Mouse (Mus musculus): ENCODE measurements around the gene Snap91. TPM values are rescaled to one million over a fixed set of nuclear protein-coding genes. Genes with fewer than 3 reads are reported as not detected.

Snap91 gene
- polyA plus RNA-seq, 1 experiment from 2014 or later, result 1.1 TPM

DNA sequence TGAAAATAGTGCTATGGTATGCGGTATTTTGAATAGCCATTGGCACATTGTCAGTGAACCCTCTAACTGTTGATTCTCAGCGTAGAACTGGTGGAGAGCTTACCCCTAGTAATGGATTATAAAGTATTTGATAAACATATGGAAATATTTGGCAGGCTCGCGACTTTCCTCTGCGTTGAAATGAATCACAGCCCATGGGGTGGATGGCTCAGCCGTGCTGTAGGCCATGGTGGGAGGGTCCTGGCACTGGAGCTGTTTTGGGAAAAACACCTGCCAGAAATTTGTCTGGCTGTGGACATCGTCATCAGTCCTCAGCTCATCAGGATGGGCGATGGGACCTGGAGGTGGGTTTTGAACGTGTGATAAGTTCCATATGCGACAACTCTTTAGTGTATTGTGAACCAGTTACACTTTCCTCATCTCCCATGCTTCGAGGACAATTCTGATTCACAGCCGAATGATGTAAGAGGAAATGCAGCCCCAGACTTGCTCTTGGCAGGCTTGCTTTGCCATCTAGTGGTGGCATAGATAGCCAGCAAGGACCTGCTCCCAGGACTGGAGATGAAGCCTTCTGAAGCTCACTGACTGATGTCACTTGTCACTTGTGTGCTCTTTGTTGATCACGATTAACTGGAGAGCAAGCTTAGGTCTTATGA is 134.4 kb downstream of the Snap91 start:
- WGBS, result 14% methylated on average over 13 of the region's 13 CpGs

DNA sequence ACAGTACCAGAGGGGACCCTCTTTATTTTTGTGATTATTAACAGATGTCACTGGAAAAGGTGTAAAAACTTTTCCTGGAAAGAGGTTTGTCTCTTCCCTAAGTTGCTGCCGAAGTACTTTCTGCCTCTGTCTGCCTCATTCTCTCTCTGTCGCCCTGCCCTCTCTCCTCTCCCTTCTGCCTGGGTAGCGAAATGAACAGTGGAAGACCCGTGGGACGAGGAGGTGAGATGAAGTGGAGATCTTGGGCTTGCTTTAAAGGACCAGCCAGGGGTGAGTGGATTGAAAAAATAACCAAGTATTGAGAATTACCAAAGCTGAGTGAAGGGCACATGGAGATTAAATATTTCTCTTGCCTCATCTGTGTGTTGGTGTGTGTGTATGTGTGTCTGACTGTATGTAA is 136.4 kb downstream of the Snap91 start:
- Histone ChIP-seq H3K4me2 (peak overlapping the region; percentile 68), H3K9me3 (ENCODE audit: low read depth, low read length) (no peaks in the 10 kb centered on the region), H3K27me3 (ENCODE audit: insufficient read depth, low read length) (peaks cover 3% of the 10 kb centered on the region; the same call in 1 of the 2 replicates), H3K36me3 (ENCODE audit: insufficient read depth) (no peaks in the 10 kb centered on the region), H3K9ac (peak overlapping the region; percentile 54), H3K4me1 (ENCODE audit: insufficient read depth) (peaks cover 6% of the 10 kb centered on the region), H3K27ac (ENCODE audit: low read depth) (no peak overlapping the region), H3K4me3 (ENCODE audit: low read depth, low read length) (peak overlapping the region; percentile 44)
- DNase-seq (no peak), ATAC-seq (ENCODE audit: insufficient read depth) (no peak)
- WGBS, result 20% methylated on average over 5 of the region's 5 CpGs
- TF ChIP-seq CTCF (IDR thresholded peaks at IDR 0.05; ENCODE audit: low read depth), result no peak

More for the DNA sequence above, 134.4 kb downstream of the Snap91 start:
- no peak overlapping the region for H3K27ac ChIP-seq (ENCODE audit: low read depth)
- ATAC-seq (ENCODE audit: insufficient read depth) (peak; percentile 84), DNase-seq (peak; percentile 92)
- H3K4me2 ChIP-seq, result peak overlapping the region; percentile 31; the same call in 1 of the 2 replicates
- H3K9me3 ChIP-seq (ENCODE audit: low read depth, low read length), result no peaks in the 10 kb centered on the region
- TF ChIP-seq CTCF (IDR thresholded peaks at IDR 0.05; ENCODE audit: low read depth), result peak; percentile 95
- H3K4me1 ChIP-seq (ENCODE audit: insufficient read depth), result peaks cover 6% of the 10 kb centered on the region
- H3K4me3 ChIP-seq (ENCODE audit: low read depth, low read length), result no peak overlapping the region
- H3K27me3 ChIP-seq (ENCODE audit: insufficient read depth, low read length), result peaks cover 3% of the 10 kb centered on the region; the same call in 1 of the 2 replicates
- no peak overlapping the region for H3K9ac ChIP-seq
- no peaks in the 10 kb centered on the region for H3K36me3 ChIP-seq (ENCODE audit: insufficient read depth)

DNA sequence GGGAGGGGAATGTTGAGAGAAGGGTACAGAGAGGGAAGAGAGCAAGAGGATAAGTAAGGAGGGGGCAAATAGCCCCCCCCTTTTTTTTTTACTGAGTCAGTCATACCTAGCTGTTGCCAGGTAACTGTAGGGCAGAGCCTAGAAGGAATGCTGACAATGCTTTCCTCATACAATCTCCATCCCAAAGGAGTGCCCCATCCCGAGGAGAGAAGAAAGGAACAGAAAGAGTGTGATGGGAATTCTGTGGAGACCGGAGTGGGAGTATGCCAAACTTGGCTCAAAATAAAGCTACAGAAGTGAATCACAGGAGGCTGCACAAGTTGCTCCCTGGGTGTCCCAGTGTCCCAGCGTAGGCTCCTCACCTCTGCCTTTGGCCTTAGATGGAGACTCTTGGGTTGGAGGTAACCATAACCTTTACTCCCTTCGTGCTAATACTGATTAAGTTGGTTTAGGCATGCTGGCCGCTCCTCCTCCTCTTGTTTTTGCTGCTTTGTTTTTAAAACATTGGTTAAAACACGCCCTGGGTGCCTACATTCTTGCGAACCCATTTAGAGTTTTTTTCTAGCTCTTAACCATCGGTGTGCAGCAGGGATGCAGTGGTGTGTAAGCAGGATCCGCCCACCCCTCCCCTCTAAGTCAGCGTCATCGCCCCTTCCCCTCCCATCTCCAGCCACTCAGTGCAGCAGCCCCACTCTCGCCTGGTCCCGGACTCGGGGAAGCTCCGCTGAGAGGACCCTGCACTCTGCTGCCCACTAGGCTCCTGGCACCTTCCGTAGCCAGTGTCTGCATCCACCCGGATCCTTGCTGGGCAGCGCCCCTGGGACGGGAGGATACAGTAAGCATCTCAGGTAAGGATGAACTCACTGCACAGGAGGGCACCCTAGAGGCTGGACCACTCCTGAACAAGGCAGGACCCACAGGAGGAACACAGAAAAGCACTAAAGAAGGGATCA is 137.2 kb downstream of the Snap91 start, which contains the start of gene Prss35:
Gene Prss35 (plus strand): TSS at position 691 of the 953 bp plus-strand sequence.
- H3K4me3 ChIP-seq (ENCODE audit: low read depth, low read length), result peak within 1 kb of the TSS; percentile 44
- H3K36me3 ChIP-seq (ENCODE audit: insufficient read depth), result no peaks in the 10 kb centered on the region
- peaks cover 3% of the 10 kb centered on the region; the same call in 1 of the 2 replicates for H3K27me3 ChIP-seq (ENCODE audit: insufficient read depth, low read length)
- peak; percentile 32; the same call in 1 of the 2 replicates for TF ChIP-seq CTCF (IDR thresholded peaks at IDR 0.05; ENCODE audit: low read depth)
- peaks cover 6% of the 10 kb centered on the region for H3K4me1 ChIP-seq (ENCODE audit: insufficient read depth)
- peak within 1 kb of the TSS; percentile 68 for H3K4me2 ChIP-seq
- no peaks in the 10 kb centered on the region for H3K9me3 ChIP-seq (ENCODE audit: low read depth, low read length)
- ATAC-seq (ENCODE audit: insufficient read depth) (peak; percentile 65), DNase-seq (peak; percentile 65)
- peak within 1 kb of the TSS; percentile 12; the same call in 1 of the 2 replicates for H3K27ac ChIP-seq (ENCODE audit: low read depth)
- H3K9ac ChIP-seq, result peak within 1 kb of the TSS; percentile 54
- 4% methylated on average over 19 of the region's 19 CpGs for WGBS

DNA sequence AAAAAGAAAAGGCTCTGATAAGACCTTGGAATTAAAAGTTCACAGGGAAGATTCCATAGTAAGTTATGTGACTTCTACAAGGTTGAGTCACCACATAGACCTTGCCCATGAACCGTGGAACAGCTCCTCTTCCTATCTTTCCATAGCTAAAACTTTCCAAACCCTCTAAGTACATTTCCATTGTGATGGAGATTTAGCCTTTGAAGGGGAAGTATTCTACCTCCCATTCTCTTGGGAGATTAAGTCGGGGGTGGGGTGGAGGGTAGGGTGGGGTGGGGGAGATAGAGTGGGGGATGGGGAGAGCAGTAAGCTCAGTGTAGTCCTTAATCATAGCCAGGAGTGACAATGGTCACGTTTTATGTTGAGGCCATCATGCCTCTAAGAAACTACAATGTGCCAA is 140.5 kb downstream of the Snap91 start:
- no peak overlapping the region for H3K27ac ChIP-seq (ENCODE audit: low read depth)
- ATAC-seq (ENCODE audit: insufficient read depth), result no peak
- WGBS, result 43% methylated on average over 3 of the region's 3 CpGs

DNA sequence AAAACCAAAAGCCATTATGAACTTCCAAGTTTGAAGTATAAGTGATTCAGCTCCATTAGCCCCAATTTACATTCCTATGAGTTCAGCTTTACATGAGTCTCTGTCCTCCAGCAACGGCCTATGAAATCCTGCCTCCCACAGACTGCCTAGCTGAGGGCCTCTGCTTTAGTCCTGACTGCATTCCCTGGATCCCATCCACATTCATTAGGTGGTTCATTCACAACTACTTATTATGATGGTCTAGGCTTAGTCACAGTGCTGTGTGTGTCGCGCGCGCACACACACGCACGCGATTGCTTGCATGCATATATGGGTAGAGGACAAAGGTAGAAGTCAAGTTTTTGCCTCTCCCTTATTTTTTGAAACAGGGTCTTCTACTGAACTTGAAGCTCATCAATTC is 141.7 kb downstream of the Snap91 start:
- TF ChIP-seq CTCF (IDR thresholded peaks at IDR 0.05; ENCODE audit: low read depth), result no peak
- Histone ChIP-seq H3K27ac (ENCODE audit: low read depth) (no peak overlapping the region), H3K27me3 (ENCODE audit: insufficient read depth, low read length) (no peaks in the 10 kb centered on the region), H3K4me2 (no peak overlapping the region), H3K4me3 (ENCODE audit: low read depth, low read length) (no peak overlapping the region), H3K4me1 (ENCODE audit: insufficient read depth) (peaks cover 6% of the 10 kb centered on the region), H3K36me3 (ENCODE audit: insufficient read depth) (no peaks in the 10 kb centered on the region), H3K9ac (no peak overlapping the region), H3K9me3 (ENCODE audit: low read depth, low read length) (no peaks in the 10 kb centered on the region)
- WGBS, result 90% methylated on average over 8 of the region's 8 CpGs
- ATAC-seq (ENCODE audit: insufficient read depth) (no peak), DNase-seq (no peak)

More for the DNA sequence above, 140.5 kb downstream of the Snap91 start:
- H3K9ac ChIP-seq, result no peak overlapping the region
- H3K4me3 ChIP-seq (ENCODE audit: low read depth, low read length), result no peak overlapping the region
- peaks cover 3% of the 10 kb centered on the region; the same call in 1 of the 2 replicates for H3K27me3 ChIP-seq (ENCODE audit: insufficient read depth, low read length)
- H3K4me1 ChIP-seq (ENCODE audit: insufficient read depth), result peaks cover 6% of the 10 kb centered on the region
- H3K4me2 ChIP-seq, result no peak overlapping the region
- no peaks in the 10 kb centered on the region for H3K9me3 ChIP-seq (ENCODE audit: low read depth, low read length)
- H3K36me3 ChIP-seq (ENCODE audit: insufficient read depth), result no peaks in the 10 kb centered on the region
- DNase-seq, result no peak
- no peak for TF ChIP-seq CTCF (IDR thresholded peaks at IDR 0.05; ENCODE audit: low read depth)

DNA sequence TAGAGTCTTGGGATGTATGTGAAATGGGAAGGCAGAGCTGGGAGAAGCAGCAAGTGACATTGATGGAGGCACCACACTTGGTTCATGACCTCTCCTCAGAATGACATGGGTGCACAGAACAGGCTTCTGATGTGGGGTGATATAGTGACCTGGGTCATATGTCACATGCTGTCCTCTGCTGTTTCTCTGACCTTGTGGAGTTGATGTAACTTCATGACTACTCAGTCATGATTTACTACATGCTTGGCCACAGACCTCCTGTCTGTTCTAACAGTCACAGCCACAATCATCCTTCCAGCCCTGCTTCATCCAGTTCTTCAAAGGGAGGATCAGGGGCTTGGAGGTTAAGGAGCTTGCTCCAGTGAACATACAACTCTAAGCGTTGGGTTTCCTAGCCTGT is 142.4 kb downstream of the Snap91 start:
- 77% methylated on average over 1 of the region's 1 CpGs for WGBS
- H3K4me2 ChIP-seq, result no peak overlapping the region
- peaks cover 3% of the 10 kb centered on the region for H3K4me1 ChIP-seq (ENCODE audit: insufficient read depth)
- ATAC-seq (ENCODE audit: insufficient read depth), result no peak
- no peak overlapping the region for H3K4me3 ChIP-seq (ENCODE audit: low read depth, low read length)
- H3K27ac ChIP-seq (ENCODE audit: low read depth), result no peak overlapping the region
- no peaks in the 10 kb centered on the region for H3K9me3 ChIP-seq (ENCODE audit: low read depth, low read length)
- H3K27me3 ChIP-seq (ENCODE audit: insufficient read depth, low read length), result no peaks in the 10 kb centered on the region
- DNase-seq, result no peak
- H3K9ac ChIP-seq, result no peak overlapping the region
- H3K36me3 ChIP-seq (ENCODE audit: insufficient read depth), result no peaks in the 10 kb centered on the region
- no peak for TF ChIP-seq CTCF (IDR thresholded peaks at IDR 0.05; ENCODE audit: low read depth)

DNA sequence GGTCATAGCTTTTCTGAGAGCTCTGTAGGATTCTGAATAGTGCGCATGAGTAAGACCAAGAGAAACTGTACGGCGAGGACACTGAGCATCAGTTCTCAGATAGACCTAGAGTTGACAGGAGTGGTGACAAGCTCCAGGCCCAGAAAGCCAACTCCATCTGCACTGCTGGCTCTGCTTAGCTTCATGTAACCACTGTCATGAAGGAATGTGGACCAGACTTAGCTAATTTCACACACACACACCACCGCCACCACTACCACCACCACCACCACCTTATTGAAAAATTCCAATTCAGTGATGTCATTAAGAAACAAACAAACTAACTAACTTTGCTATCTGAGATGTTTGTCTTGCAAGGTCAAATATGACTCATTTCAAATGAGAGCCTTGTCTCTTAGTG is 143.5 kb downstream of the Snap91 start:
- Histone ChIP-seq H3K4me1 (ENCODE audit: insufficient read depth) (no peaks in the 10 kb centered on the region), H3K9me3 (ENCODE audit: low read depth, low read length) (no peaks in the 10 kb centered on the region), H3K36me3 (ENCODE audit: insufficient read depth) (no peaks in the 10 kb centered on the region), H3K4me2 (no peak overlapping the region), H3K4me3 (ENCODE audit: low read depth, low read length) (no peak overlapping the region), H3K27me3 (ENCODE audit: insufficient read depth, low read length) (no peaks in the 10 kb centered on the region), H3K27ac (ENCODE audit: low read depth) (no peak overlapping the region), H3K9ac (no peak overlapping the region)
- no peak for TF ChIP-seq CTCF (IDR thresholded peaks at IDR 0.05; ENCODE audit: low read depth)
- ATAC-seq (ENCODE audit: insufficient read depth) (no peak), DNase-seq (no peak)
- 91% methylated on average over 4 of the region's 4 CpGs for WGBS

All from lung, embryonic 14.5 days (tissue).